Mouse (Mus musculus): Measurements from ENCODE around the gene Scn4b.

The Scn4b gene

GRCm38 (mm10) chr9:45138191-45139032 is at the start of gene Scn4b:
Gene Scn4b, plus strand, starts transcription at chr9:45138395.
- no peak for DNase-seq (ENCODE audit: extremely low read depth, low read depth, low spot score)

- DNase-seq (ENCODE audit: extremely low read depth, low read depth, low spot score), result no peak
Measured at GRCm38 (mm10) chr9:45090811-45091210, 47.4 kb upstream of the Scn4b start.

- no peak for DNase-seq (ENCODE audit: extremely low read depth, low read depth, low spot score)
Measured at GRCm38 (mm10) chr9:45092641-45093040, 45.6 kb upstream of the Scn4b start.

- peak; percentile 47 for DNase-seq (ENCODE audit: extremely low read depth, low read depth, low spot score)
Measured at GRCm38 (mm10) chr9:45095149-45095937, 42.9 kb upstream of the Scn4b start.

GRCm38 (mm10) chr9:45097877-45098276 is 40.3 kb upstream of the Scn4b start:
- no peak for DNase-seq (ENCODE audit: extremely low read depth, low read depth, low spot score)

- no peak for DNase-seq (ENCODE audit: extremely low read depth, low read depth, low spot score)
Measured at GRCm38 (mm10) chr9:45098426-45098825, 39.8 kb upstream of the Scn4b start.

GRCm38 (mm10) chr9:45102528-45102927 is 35.7 kb upstream of the Scn4b start:
- no peak for DNase-seq (ENCODE audit: extremely low read depth, low read depth, low spot score)

GRCm38 (mm10) chr9:45103211-45103979 is 34.8 kb upstream of the Scn4b start:
- DNase-seq (ENCODE audit: extremely low read depth, low read depth, low spot score), result no peak

GRCm38 (mm10) chr9:45105596-45106374 is 32.4 kb upstream of the Scn4b start:
- no peak for DNase-seq (ENCODE audit: extremely low read depth, low read depth, low spot score)

- no peak for DNase-seq (ENCODE audit: extremely low read depth, low read depth, low spot score)
Measured at GRCm38 (mm10) chr9:45115706-45116105, 22.5 kb upstream of the Scn4b start.

- no peak for DNase-seq (ENCODE audit: extremely low read depth, low read depth, low spot score)
Measured at GRCm38 (mm10) chr9:45116819-45117218, 21.4 kb upstream of the Scn4b start.

- DNase-seq (ENCODE audit: extremely low read depth, low read depth, low spot score), result no peak
Measured at GRCm38 (mm10) chr9:45117741-45118431, 20.3 kb upstream of the Scn4b start, which contains the start of gene Scn2b. Gene Scn2b, plus strand, starts transcription at chr9:45117782.

- DNase-seq (ENCODE audit: extremely low read depth, low read depth, low spot score), result no peak
Measured at GRCm38 (mm10) chr9:45118552-45118951, 19.6 kb upstream of the Scn4b start.

- no peak for DNase-seq (ENCODE audit: extremely low read depth, low read depth, low spot score)
Measured at GRCm38 (mm10) chr9:45119316-45119953, 18.8 kb upstream of the Scn4b start.

- no peak for DNase-seq (ENCODE audit: extremely low read depth, low read depth, low spot score)
Measured at GRCm38 (mm10) chr9:45119954-45120530, 18.2 kb upstream of the Scn4b start.

GRCm38 (mm10) chr9:45120567-45120966 is 17.6 kb upstream of the Scn4b start:
- DNase-seq (ENCODE audit: extremely low read depth, low read depth, low spot score), result no peak

GRCm38 (mm10) chr9:45121001-45121400 is 17.2 kb upstream of the Scn4b start:
- DNase-seq (ENCODE audit: extremely low read depth, low read depth, low spot score), result no peak

GRCm38 (mm10) chr9:45121769-45122168 is 16.4 kb upstream of the Scn4b start:
- DNase-seq (ENCODE audit: extremely low read depth, low read depth, low spot score), result no peak

GRCm38 (mm10) chr9:45122209-45122761 is 15.9 kb upstream of the Scn4b start:
- DNase-seq (ENCODE audit: extremely low read depth, low read depth, low spot score), result no peak
